Mouse (Mus musculus) midbrain, embryonic 12.5 days (tissue): ENCODE data around the gene Ifit1bl1. TPM values are rescaled to one million over a fixed set of nuclear protein-coding genes. Genes with fewer than 3 reads are reported as not detected.
"Not testable (repeated sequence)": the region's sequence is repeated elsewhere in the genome, so short reads cannot be mapped to it uniquely, and the experiment has no call there.

ENCODE experiments used
- ATAC-seq: fragments of 200-750 bp; cut with Nextera tagmentation; 2 replicates; pipeline ENCODE4 v1.8.0; 2017; ENCODE audit warnings: low read depth, moderate TSS enrichment, moderate library complexity; ENCODE audit not compliant: low FRiP score
- H3K27ac ChIP-seq: fragments of 300-500 bp; sonication (generic); replicated peaks from 2 replicates; pipeline ENCODE4 v1.5.1; 2016; ENCODE audit warnings: mild to moderate bottlenecking
- H3K27me3 ChIP-seq: fragments of 300-500 bp; sonication (generic); 2 replicates; pipeline ENCODE4 v1.6.1; 2016; ENCODE audit warnings: mild to moderate bottlenecking
- H3K36me3 ChIP-seq: fragments of 300-500 bp; sonication (generic); 2 replicates; pipeline ENCODE4 v1.6.1; 2016
- H3K4me1 ChIP-seq: fragments of 300-500 bp; sonication (generic); 2 replicates; pipeline ENCODE4 v1.6.1; 2016
- H3K4me2 ChIP-seq: fragments of 300-500 bp; sonication (generic); replicated peaks from 2 replicates; pipeline ENCODE4 v1.6.1; 2016; ENCODE audit warnings: mild to moderate bottlenecking, moderate library complexity
- H3K4me3 ChIP-seq: fragments of 300-500 bp; sonication (generic); 2 replicates; pipeline ENCODE4 v1.5.1; 2016; ENCODE audit warnings: mild to moderate bottlenecking
- H3K9ac ChIP-seq: fragments of 300-500 bp; sonication (generic); replicated peaks from 2 replicates; pipeline ENCODE4 v1.6.1; 2016; ENCODE audit warnings: mild to moderate bottlenecking, moderate library complexity
- H3K9me3 ChIP-seq: fragments of 300-500 bp; sonication (generic); 2 replicates; pipeline ENCODE4 v1.6.1; 2016; ENCODE audit warnings: mild to moderate bottlenecking
- WGBS: fragments of 180-500 bp; shearing (Covaris S2); methylation state at CpG from one replicate; pipeline ENCODE4 v1.1.7; 2016; 5-methylcytosine and 5-hydroxymethylcytosine counted together
- polyA plus RNA-seq: library from polyadenylated mRNA; unstranded; fragments of >200 nt; fragmentation: Nextera tagmentation; extraction: Ambion mirVana; gene quantifications from 2 replicates; pipeline ENCODE4 v1.2.1, GENCODE M21; 2016

Ifit1bl1 gene
- polyA plus RNA-seq, 1 experiment from 2014 or later = 0.43 TPM

DNA sequence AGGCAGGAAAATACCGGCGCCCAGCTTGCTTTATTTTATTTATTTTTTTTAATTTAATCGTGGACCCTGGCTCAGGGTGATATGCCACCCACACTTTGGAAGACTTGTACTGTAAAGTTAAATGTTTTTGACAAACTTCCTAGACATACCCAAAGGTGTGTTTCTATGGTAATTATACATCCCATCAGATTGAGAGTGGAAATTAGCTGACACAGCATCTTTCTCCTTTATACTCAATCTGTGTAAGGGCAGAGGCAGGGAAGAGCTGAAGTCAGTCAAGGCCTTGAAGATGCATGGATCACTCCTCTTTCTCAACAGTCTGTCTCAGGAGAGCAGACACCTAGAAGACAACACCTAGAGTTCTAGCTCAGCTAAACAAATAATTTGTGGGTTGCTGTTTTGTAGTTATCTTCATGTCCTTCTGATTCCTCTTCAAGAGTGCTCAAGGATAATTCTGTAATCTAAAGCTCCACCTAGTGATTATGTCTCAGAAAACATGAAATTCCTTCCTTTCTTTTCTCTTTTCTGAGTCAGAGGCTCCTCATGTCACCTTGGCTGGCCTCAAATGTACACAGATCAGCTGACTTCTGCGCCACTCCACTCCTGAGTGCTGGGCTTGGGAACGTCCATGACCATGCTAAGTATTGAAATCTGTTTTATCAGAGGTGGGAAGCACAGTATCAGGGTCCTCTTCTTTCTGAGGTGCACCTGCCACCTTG is 15.9 kb downstream of the Ifit1bl1 start:
- H3K27me3 ChIP-seq, H3K9ac ChIP-seq, ATAC-seq, H3K9me3 ChIP-seq, H3K27ac ChIP-seq, H3K36me3 ChIP-seq, H3K4me3 ChIP-seq, H3K4me2 ChIP-seq, H3K4me1 ChIP-seq: not testable (repeated sequence)
- 68% methylated on average over 5 of the region's 5 CpGs for WGBS

DNA sequence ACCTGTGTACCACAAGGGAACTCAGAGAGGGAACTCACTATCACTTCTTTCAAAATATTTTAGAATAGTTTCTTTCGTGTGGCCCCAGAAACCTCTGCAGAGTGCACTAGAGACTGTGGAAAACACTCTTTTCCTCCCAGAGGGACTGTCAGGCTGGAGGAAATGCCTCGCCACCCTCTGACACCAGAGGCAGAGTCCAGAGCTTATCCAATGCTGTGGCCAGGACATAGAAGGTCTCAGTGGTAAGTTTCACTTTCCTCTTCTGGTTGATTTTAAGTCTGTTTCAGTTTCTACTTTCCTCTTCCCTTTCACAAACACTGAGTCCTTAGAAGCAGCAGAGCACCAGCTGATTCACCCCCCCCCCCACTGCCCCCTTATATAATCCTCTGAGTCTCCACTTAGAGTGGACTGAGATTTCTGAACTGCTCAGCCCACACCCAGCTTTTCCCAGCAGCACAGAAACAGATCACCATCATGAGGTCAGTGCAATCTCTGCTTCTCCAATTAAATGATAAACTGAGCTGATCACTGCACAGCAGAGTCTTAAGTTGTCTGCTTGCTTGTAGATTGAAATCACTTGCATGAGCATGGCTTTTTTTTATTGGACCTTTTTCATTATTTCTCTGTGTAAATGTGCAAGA is 18.5 kb downstream of the Ifit1bl1 start, which contains the start of gene Ifit3:
Gene Ifit3 (plus strand): TSS at position 406 of the 641 bp plus-strand sequence.
- not testable (repeated sequence) for ATAC-seq, H3K27me3 ChIP-seq
- 65% methylated on average over 2 of the region's 2 CpGs for WGBS

DNA sequence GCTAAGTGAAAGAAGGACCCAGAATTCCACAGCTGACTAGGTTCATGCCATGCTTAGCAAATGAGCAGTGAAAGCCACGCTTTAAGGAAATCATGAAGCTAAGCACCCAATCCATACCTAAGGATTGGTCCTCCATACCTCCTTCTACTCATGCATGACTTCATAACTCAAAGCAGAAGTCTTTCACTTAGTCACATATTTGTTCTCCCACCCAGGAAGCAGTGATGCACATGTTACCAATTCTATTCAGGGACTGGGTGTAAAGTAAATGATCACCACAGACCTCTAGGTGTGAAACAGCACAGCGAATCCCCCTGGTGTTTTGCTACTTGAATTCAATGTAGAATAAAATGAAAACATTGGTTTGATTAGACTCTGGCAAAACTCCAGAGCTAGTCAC is 19.1 kb downstream of the Ifit1bl1 start:
- WGBS = 82% methylated on average over 2 of the region's 2 CpGs
- H3K36me3 ChIP-seq, H3K27me3 ChIP-seq, H3K9me3 ChIP-seq, ATAC-seq, H3K9ac ChIP-seq, H3K4me3 ChIP-seq, H3K4me2 ChIP-seq, H3K4me1 ChIP-seq, H3K27ac ChIP-seq: not testable (repeated sequence)

More for the DNA sequence above, 18.5 kb downstream of the Ifit1bl1 start, which contains the start of gene Ifit3:
- not testable (repeated sequence) for H3K4me3 ChIP-seq, H3K27ac ChIP-seq, H3K36me3 ChIP-seq, H3K9me3 ChIP-seq, H3K4me2 ChIP-seq, H3K4me1 ChIP-seq, H3K9ac ChIP-seq

DNA sequence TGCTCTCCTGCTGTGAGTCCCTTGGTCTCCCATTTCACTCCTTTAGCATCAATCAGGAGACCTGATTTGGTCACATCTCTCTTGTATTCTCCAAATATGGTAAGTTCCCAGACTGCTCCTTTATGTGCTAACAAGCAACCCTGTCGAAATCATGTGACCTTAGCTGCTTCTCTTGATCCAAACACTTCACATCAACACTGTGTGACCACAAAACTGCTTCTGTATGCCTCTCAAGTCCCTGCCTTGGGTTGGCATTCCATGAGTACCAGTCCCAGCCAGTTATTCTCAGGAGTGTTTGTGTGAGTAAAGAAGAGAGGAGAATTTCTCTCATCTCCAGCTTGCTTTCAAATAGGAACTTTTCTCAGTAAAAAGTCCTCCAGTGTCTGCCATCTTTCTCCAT is 24.6 kb downstream of the Ifit1bl1 start:
- no peaks in the 10 kb centered on the region for H3K27me3 ChIP-seq
- WGBS = 75% methylated on average over 1 of the region's 1 CpGs
- H3K4me3 ChIP-seq = no peak overlapping the region
- no peaks in the 10 kb centered on the region for H3K4me1 ChIP-seq
- no peak overlapping the region for H3K27ac ChIP-seq
- H3K9me3 ChIP-seq = no peaks in the 10 kb centered on the region
- H3K9ac ChIP-seq = no peak overlapping the region
- H3K36me3 ChIP-seq = no peaks in the 10 kb centered on the region
- ATAC-seq = no peak
- H3K4me2 ChIP-seq = no peak overlapping the region

DNA sequence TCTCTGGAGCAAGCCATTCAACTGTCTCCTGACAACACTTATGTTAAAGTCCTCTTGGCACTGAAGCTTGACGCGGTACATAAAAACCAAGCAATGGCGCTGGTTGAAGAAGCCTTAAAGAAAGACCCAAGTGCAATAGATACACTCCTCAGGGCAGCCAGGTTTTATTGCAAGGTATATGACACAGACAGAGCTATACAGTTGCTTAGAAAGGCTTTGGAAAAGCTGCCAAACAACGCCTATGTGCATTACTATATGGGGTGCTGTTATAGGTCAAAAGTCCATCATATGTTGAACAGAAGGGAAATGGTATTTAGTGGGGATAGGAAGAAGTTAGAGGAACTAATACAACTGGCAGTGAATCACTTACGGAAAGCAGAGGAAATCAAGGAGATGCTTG is 28.1 kb downstream of the Ifit1bl1 start:
- ATAC-seq = no peak

DNA sequence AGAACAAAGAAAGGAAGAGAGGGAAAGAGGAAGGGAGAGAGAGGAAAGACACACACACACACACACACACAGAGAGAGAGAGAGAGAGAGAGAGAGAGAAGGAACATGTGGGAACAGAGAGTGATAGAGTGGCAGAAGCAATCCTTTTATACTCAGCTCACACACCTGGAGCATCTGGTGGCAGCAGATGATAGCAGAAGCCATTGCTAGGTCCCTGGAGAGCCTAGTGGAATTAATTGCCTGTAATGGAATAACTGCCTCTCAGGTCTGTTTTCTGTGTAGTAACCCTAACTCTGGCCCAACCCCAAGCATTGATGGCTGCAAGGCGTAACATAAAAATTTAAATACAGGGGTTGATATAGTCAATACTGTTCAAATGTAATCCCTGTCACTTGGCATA is 30.7 kb downstream of the Ifit1bl1 start:
- no peak for ATAC-seq
- no peaks in the 10 kb centered on the region for H3K9me3 ChIP-seq
- H3K4me3 ChIP-seq = no peak overlapping the region
- H3K36me3 ChIP-seq = no peaks in the 10 kb centered on the region
- no peak overlapping the region for H3K9ac ChIP-seq
- 83% methylated on average over 1 of the region's 1 CpGs for WGBS
- no peak overlapping the region for H3K27ac ChIP-seq
- H3K27me3 ChIP-seq = no peaks in the 10 kb centered on the region
- H3K4me2 ChIP-seq = no peak overlapping the region
- no peaks in the 10 kb centered on the region for H3K4me1 ChIP-seq

More for the DNA sequence above, 28.1 kb downstream of the Ifit1bl1 start:
- no peak overlapping the region for H3K27ac ChIP-seq
- no peaks in the 10 kb centered on the region for H3K9me3 ChIP-seq
- no peaks in the 10 kb centered on the region for H3K27me3 ChIP-seq
- WGBS = 91% methylated on average over 5 of the region's 5 CpGs
- H3K36me3 ChIP-seq = no peaks in the 10 kb centered on the region
- H3K4me1 ChIP-seq = no peaks in the 10 kb centered on the region
- no peak overlapping the region for H3K4me2 ChIP-seq
- H3K9ac ChIP-seq = no peak overlapping the region
- no peak overlapping the region for H3K4me3 ChIP-seq

DNA sequence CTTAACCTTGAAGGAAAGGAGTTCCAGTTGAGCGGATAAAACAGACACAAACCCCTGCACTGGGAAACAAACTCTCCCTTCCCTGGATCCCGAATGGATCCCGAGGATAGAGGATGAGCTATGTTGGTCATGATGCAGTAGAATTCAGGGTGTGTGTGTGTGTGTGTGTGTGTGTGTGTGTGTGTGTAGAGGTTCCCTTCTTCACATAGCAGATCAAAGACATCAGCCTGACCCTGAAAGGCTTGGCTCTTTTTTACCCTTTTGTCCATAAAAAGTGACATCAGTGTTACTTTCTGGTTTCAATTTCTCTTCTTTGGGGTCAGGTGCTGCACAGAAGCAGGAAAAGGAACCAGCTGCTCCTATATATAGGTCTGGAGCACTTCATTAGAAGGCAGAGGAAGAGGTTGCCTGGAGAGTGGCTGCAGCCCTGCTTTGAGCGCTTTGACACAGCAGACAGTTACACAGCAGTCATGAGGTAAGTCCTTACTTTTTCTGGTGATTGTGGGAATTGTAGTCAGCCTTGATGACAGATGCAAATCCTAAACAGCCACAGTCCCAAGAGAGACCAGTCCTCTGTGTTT is 31.8 kb downstream of the Ifit1bl1 start:
- WGBS = 69% methylated on average over 4 of the region's 4 CpGs
- Histone ChIP-seq H3K27me3 (no peaks in the 10 kb centered on the region), H3K27ac (no peak overlapping the region), H3K4me3 (no peak overlapping the region), H3K9ac (no peak overlapping the region), H3K36me3 (no peaks in the 10 kb centered on the region), H3K4me1 (no peaks in the 10 kb centered on the region), H3K9me3 (no peaks in the 10 kb centered on the region), H3K4me2 (no peak overlapping the region)
- no peak for ATAC-seq

DNA sequence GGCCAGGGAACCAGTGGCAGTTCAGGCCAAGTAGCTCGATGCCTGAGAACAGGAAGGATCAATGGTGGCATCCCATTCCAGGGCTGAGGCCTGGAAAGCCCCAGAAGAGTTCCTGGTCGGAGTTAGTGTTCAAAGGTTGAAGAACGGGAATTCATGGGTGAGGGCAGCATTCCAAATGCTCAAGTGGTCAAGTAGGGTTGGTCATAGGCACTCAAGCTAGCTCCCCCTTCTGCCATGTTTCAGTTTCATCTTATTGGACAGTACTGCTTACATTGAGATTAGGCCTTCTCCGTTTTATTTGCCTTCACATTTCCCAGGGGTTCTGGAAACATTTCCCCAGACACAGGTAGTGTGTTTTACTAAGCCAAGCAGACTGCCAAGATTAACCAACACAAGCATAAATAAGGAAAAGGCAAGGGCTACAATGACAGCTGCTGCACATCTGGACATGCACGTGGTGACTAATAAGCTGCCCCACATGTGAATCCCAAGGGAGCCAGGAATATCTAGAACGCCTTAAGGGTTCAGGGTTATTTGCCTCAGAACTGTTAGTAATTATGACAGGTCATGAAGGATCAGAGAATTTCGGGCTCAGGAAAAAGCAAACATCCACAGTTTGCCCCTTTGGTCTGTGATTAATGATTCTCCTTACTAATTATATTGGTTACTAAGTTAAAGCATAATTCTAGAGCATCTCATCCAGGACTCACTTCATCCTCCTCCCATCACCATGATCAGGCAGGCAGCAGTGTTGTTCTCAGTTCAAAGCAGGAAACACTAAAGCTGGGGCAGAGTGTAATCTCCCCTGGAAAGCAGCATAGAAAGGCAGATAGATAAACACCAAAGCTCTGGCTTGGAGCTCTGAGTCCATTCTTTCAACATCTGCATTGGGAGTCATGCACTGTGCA is 32.5 kb downstream of the Ifit1bl1 start:
- ATAC-seq = no peak
- Histone ChIP-seq H3K4me2 (no peak overlapping the region), H3K4me1 (no peaks in the 10 kb centered on the region), H3K4me3 (no peak overlapping the region), H3K9me3 (no peaks in the 10 kb centered on the region), H3K9ac (no peak overlapping the region), H3K27me3 (no peaks in the 10 kb centered on the region), H3K27ac (no peak overlapping the region), H3K36me3 (no peaks in the 10 kb centered on the region)
- WGBS = 73% methylated on average over 7 of the region's 7 CpGs

DNA sequence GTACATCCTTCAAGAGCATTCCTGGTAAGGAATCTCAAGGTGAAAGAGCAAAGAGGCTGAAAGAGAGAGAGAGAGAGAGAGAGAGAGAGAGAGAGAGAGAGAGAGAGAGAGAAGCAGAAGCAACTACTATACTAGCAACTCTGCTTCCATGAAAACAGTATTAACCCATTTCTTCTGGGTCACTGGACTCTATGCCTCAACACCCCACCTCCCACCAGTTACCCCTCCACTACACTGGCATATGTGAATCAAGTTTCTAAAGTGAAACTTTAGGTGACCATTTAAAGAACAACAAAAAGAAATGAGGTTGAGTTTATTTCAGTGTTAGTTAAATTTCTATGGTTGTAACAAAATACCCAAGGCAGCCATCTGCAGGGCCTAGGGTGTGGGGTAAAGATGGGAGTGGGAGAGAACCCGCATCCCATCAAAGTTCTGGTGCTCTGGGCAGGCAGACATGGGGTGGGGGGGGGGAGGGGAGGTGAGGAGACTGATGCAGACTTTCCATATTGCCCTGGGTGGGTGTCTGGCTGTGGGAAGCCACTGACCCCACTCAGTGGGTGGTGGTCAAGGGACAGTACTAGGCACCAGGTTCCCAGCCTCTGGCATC is 35.5 kb downstream of the Ifit1bl1 start:
- Histone ChIP-seq H3K9ac (no peak overlapping the region), H3K27ac (no peak overlapping the region), H3K4me2 (no peak overlapping the region), H3K27me3 (no peaks in the 10 kb centered on the region), H3K36me3 (no peaks in the 10 kb centered on the region), H3K9me3 (no peaks in the 10 kb centered on the region), H3K4me1 (no peaks in the 10 kb centered on the region), H3K4me3 (no peak overlapping the region)
- ATAC-seq = no peak
- WGBS = 88% methylated on average over 1 of the region's 1 CpGs

DNA sequence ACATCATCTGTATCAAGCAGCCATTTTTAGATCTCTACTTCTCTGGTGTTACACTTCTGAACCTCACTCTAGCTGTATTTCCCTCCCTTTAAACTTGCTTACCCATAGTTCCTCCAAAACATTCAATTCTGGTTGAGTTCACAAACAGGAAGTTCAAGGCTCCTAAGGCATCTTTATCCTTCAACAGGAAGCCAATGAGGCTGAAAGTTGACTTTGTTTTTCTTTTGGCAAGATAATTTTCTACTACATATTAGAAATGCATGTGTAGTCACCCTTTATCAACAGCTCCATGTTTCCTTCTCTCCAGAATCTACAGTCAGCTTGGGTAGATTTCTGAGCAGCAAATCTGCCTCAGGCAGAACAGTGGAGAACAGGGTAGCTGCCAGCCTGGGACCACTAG is 39.2 kb downstream of the Ifit1bl1 start:
- H3K4me1 ChIP-seq = 0 out of 2 replicates have a peak, but pooled peaks cover 5% of the 10 kb centered on the region
- H3K27me3 ChIP-seq = no peaks in the 10 kb centered on the region
- no peak overlapping the region for H3K4me3 ChIP-seq
- no peak overlapping the region for H3K27ac ChIP-seq
- no peak overlapping the region for H3K4me2 ChIP-seq
- H3K9ac ChIP-seq = no peak overlapping the region
- ATAC-seq = no peak
- no peaks in the 10 kb centered on the region for H3K9me3 ChIP-seq
- H3K36me3 ChIP-seq = no peaks in the 10 kb centered on the region

DNA sequence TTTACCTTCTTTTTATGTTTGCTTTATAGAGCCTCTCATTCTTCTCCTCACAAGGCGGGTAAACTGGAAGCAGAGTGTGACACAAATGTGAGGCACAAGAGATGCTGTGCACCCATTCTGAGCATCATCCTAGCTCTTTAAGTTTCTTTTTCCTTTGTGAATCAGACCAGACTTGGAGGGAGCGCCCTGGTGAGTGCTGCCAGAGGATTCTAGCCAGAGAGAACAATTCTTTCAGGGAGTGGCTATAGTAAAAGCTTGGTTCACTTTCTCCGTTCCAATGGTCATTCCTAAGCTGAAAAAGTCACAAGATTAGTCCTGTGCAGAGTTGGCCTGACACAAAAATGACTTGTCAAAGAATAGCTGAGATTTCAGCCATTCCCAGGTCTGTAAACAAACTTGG is 45.1 kb downstream of the Ifit1bl1 start:
- H3K9ac ChIP-seq = no peak overlapping the region
- no peak overlapping the region for H3K4me2 ChIP-seq
- H3K36me3 ChIP-seq = no peaks in the 10 kb centered on the region
- no peak overlapping the region for H3K4me3 ChIP-seq
- H3K27ac ChIP-seq = no peak overlapping the region
- ATAC-seq = no peak
- 67% methylated on average over 3 of the region's 3 CpGs for WGBS
- no peaks in the 10 kb centered on the region for H3K27me3 ChIP-seq
- H3K9me3 ChIP-seq = no peaks in the 10 kb centered on the region
- 0 out of 2 replicates have a peak, but pooled peaks cover 5% of the 10 kb centered on the region for H3K4me1 ChIP-seq
